Mouse (Mus musculus): Measurements from ENCODE around the gene Gpx8. TPM values are rescaled to one million over a fixed set of nuclear protein-coding genes. Genes with fewer than 3 reads are reported as not detected.

The Gpx8 gene
- polyA plus RNA-seq, 1 experiment, result 1.9 TPM

- Histone ChIP-seq H3K36me3 (ENCODE audit: control insufficient read depth, insufficient read depth, low read length) (no peaks in the 10 kb centered on the region), H3K27me3 (ENCODE audit: control insufficient read depth, insufficient read depth, low read length) (no peaks in the 10 kb centered on the region), H3K4me1 (replicated peaks; ENCODE audit: control insufficient read depth, insufficient read depth, low read length) (no peaks in the 10 kb centered on the region), H3K4me3 (ENCODE audit: control insufficient read depth, insufficient read depth, low read length) (no peak overlapping the region), H3K27ac (ENCODE audit: control insufficient read depth, insufficient read depth, low read length) (no peak overlapping the region)
- TF ChIP-seq POLR2A (IDR thresholded peaks at IDR 0.05; ENCODE audit: control insufficient read depth, extremely low read depth, insufficient read depth, low read length, poor library complexity) (no peak), CTCF (IDR thresholded peaks at IDR 0.05; ENCODE audit: borderline replicate concordance, control insufficient read depth, extremely low read depth, insufficient read depth, low read length, poor library complexity) (no peak)
- whole genome bisulfite sequencing, result 94% methylated on average over 9 of the region's 9 CpGs
- DNase-seq, result no peak
These were observed 32.8 kb upstream of the Gpx8 start for GRCm38 (mm10) chr13:113079021-113079420.

- Histone ChIP-seq H3K36me3 (ENCODE audit: control insufficient read depth, insufficient read depth, low read length) (no peaks in the 10 kb centered on the region), H3K4me1 (replicated peaks; ENCODE audit: control insufficient read depth, insufficient read depth, low read length) (no peaks in the 10 kb centered on the region), H3K27ac (ENCODE audit: control insufficient read depth, insufficient read depth, low read length) (no peak overlapping the region), H3K27me3 (ENCODE audit: control insufficient read depth, insufficient read depth, low read length) (no peaks in the 10 kb centered on the region), H3K4me3 (ENCODE audit: control insufficient read depth, insufficient read depth, low read length) (no peak overlapping the region)
- TF ChIP-seq CTCF (IDR thresholded peaks at IDR 0.05; ENCODE audit: borderline replicate concordance, control insufficient read depth, extremely low read depth, insufficient read depth, low read length, poor library complexity) (no peak), POLR2A (IDR thresholded peaks at IDR 0.05; ENCODE audit: control insufficient read depth, extremely low read depth, insufficient read depth, low read length, poor library complexity) (no peak)
- no peak for DNase-seq
- 93% methylated on average over 9 of the region's 9 CpGs for WGBS
These were observed 18.3 kb upstream of the Gpx8 start for GRCm38 (mm10) chr13:113064542-113064941.

- Histone ChIP-seq H3K27ac (ENCODE audit: control insufficient read depth, insufficient read depth, low read length) (no peak overlapping the region), H3K36me3 (ENCODE audit: control insufficient read depth, insufficient read depth, low read length) (no peaks in the 10 kb centered on the region), H3K27me3 (ENCODE audit: control insufficient read depth, insufficient read depth, low read length) (no peaks in the 10 kb centered on the region), H3K4me3 (ENCODE audit: control insufficient read depth, insufficient read depth, low read length) (no peak overlapping the region), H3K4me1 (replicated peaks; ENCODE audit: control insufficient read depth, insufficient read depth, low read length) (no peaks in the 10 kb centered on the region)
- no peak for DNase-seq
- no peak for TF ChIP-seq POLR2A (IDR thresholded peaks at IDR 0.05; ENCODE audit: control insufficient read depth, extremely low read depth, insufficient read depth, low read length, poor library complexity)
- TF ChIP-seq CTCF (IDR thresholded peaks at IDR 0.05; ENCODE audit: borderline replicate concordance, control insufficient read depth, extremely low read depth, insufficient read depth, low read length, poor library complexity), result no peak
- 92% methylated on average over 6 of the region's 6 CpGs for WGBS
These were observed 15.5 kb upstream of the Gpx8 start for GRCm38 (mm10) chr13:113061746-113062145.

- Histone ChIP-seq H3K4me3 (ENCODE audit: control insufficient read depth, insufficient read depth, low read length) (no peak overlapping the region), H3K27ac (ENCODE audit: control insufficient read depth, insufficient read depth, low read length) (no peak overlapping the region), H3K4me1 (replicated peaks; ENCODE audit: control insufficient read depth, insufficient read depth, low read length) (peaks cover 4% of the 10 kb centered on the region), H3K27me3 (ENCODE audit: control insufficient read depth, insufficient read depth, low read length) (no peaks in the 10 kb centered on the region), H3K36me3 (ENCODE audit: control insufficient read depth, insufficient read depth, low read length) (no peaks in the 10 kb centered on the region)
- 66% methylated on average over 8 of the region's 8 CpGs for WGBS
- peak; percentile 23 for DNase-seq
- TF ChIP-seq CTCF (IDR thresholded peaks at IDR 0.05; ENCODE audit: borderline replicate concordance, control insufficient read depth, extremely low read depth, insufficient read depth, low read length, poor library complexity) (no peak), POLR2A (IDR thresholded peaks at IDR 0.05; ENCODE audit: control insufficient read depth, extremely low read depth, insufficient read depth, low read length, poor library complexity) (no peak)
These were observed 9.6 kb upstream of the Gpx8 start for GRCm38 (mm10) chr13:113055826-113056225.

GRCm38 (mm10) chr13:113054230-113054629 is 8.0 kb upstream of the Gpx8 start:
- Histone ChIP-seq H3K4me3 (ENCODE audit: control insufficient read depth, insufficient read depth, low read length) (no peak overlapping the region), H3K4me1 (replicated peaks; ENCODE audit: control insufficient read depth, insufficient read depth, low read length) (peaks cover 4% of the 10 kb centered on the region), H3K27ac (ENCODE audit: control insufficient read depth, insufficient read depth, low read length) (no peak overlapping the region), H3K27me3 (ENCODE audit: control insufficient read depth, insufficient read depth, low read length) (no peaks in the 10 kb centered on the region), H3K36me3 (ENCODE audit: control insufficient read depth, insufficient read depth, low read length) (no peaks in the 10 kb centered on the region)
- TF ChIP-seq CTCF (IDR thresholded peaks at IDR 0.05; ENCODE audit: borderline replicate concordance, control insufficient read depth, extremely low read depth, insufficient read depth, low read length, poor library complexity), result no peak
- no peak for TF ChIP-seq POLR2A (IDR thresholded peaks at IDR 0.05; ENCODE audit: control insufficient read depth, extremely low read depth, insufficient read depth, low read length, poor library complexity)
- peak; percentile 20 for DNase-seq
- WGBS, result 46% methylated on average over 8 of the region's 8 CpGs

- 73% methylated on average over 3 of the region's 3 CpGs for WGBS
These were observed 1.4 kb upstream of the Gpx8 start for GRCm38 (mm10) chr13:113047647-113048046.

GRCm38 (mm10) chr13:113047018-113047417 is 808 bp upstream of the Gpx8 start:
- TF ChIP-seq POLR2A (IDR thresholded peaks at IDR 0.05; ENCODE audit: control insufficient read depth, extremely low read depth, insufficient read depth, low read length, poor library complexity) (no peak), CTCF (IDR thresholded peaks at IDR 0.05; ENCODE audit: borderline replicate concordance, control insufficient read depth, extremely low read depth, insufficient read depth, low read length, poor library complexity) (no peak)
- Histone ChIP-seq H3K4me1 (replicated peaks; ENCODE audit: control insufficient read depth, insufficient read depth, low read length) (peaks cover 9% of the 10 kb centered on the region), H3K36me3 (ENCODE audit: control insufficient read depth, insufficient read depth, low read length) (no peaks in the 10 kb centered on the region), H3K4me3 (ENCODE audit: control insufficient read depth, insufficient read depth, low read length) (no peak overlapping the region), H3K27me3 (ENCODE audit: control insufficient read depth, insufficient read depth, low read length) (no peaks in the 10 kb centered on the region), H3K27ac (ENCODE audit: control insufficient read depth, insufficient read depth, low read length) (no peak overlapping the region)
- no peak for DNase-seq

More at GRCm38 (mm10) chr13:113047647-113048046, 1.4 kb upstream of the Gpx8 start:
- TF ChIP-seq CTCF (IDR thresholded peaks at IDR 0.05; ENCODE audit: borderline replicate concordance, control insufficient read depth, extremely low read depth, insufficient read depth, low read length, poor library complexity) (no peak), POLR2A (IDR thresholded peaks at IDR 0.05; ENCODE audit: control insufficient read depth, extremely low read depth, insufficient read depth, low read length, poor library complexity) (no peak)
- no peak overlapping the region for H3K4me3 ChIP-seq (ENCODE audit: control insufficient read depth, insufficient read depth, low read length)
- DNase-seq, result no peak
- H3K27me3 ChIP-seq (ENCODE audit: control insufficient read depth, insufficient read depth, low read length), result no peaks in the 10 kb centered on the region
- H3K27ac ChIP-seq (ENCODE audit: control insufficient read depth, insufficient read depth, low read length), result no peak overlapping the region
- no peaks in the 10 kb centered on the region for H3K36me3 ChIP-seq (ENCODE audit: control insufficient read depth, insufficient read depth, low read length)
- peaks cover 9% of the 10 kb centered on the region for H3K4me1 ChIP-seq (replicated peaks; ENCODE audit: control insufficient read depth, insufficient read depth, low read length)
